Mouse (Mus musculus): ENCODE measurements around the gene Sufu.
A peak's percentile ranks its signal among the peaks of the same experiment; 100 is the strongest.

The Sufu gene

GRCm38 (mm10) chr19:46517529-46518351 lies 121.0 kb downstream of the Sufu start:
- DNase-seq = peak; percentile 64

- peak; percentile 87 for DNase-seq
Observed at GRCm38 (mm10) chr19:46518352-46518787, 121.7 kb downstream of the Sufu start.

- DNase-seq = no peak
Observed at GRCm38 (mm10) chr19:46518828-46519621, 122.3 kb downstream of the Sufu start.

GRCm38 (mm10) chr19:46521698-46522097 lies 125.0 kb downstream of the Sufu start:
- no peak for DNase-seq

- DNase-seq = peak; percentile 64
Observed at GRCm38 (mm10) chr19:46522433-46523044, 125.8 kb downstream of the Sufu start.

GRCm38 (mm10) chr19:46523131-46523479 lies 126.4 kb downstream of the Sufu start:
- DNase-seq = no peak

GRCm38 (mm10) chr19:46523480-46524151 lies 126.9 kb downstream of the Sufu start:
- DNase-seq = peak; percentile 86

GRCm38 (mm10) chr19:46524152-46524544 lies 127.5 kb downstream of the Sufu start:
- DNase-seq = no peak

GRCm38 (mm10) chr19:46524601-46525321 lies 128.1 kb downstream of the Sufu start:
- peak; percentile 92 for DNase-seq

- peak; percentile 36 for DNase-seq
Observed at GRCm38 (mm10) chr19:46525691-46526631, 129.3 kb downstream of the Sufu start.

GRCm38 (mm10) chr19:46527632-46528528 lies 131.2 kb downstream of the Sufu start:
- no peak for DNase-seq

- DNase-seq = peak; percentile 89
Observed at GRCm38 (mm10) chr19:46528529-46529213, 132.0 kb downstream of the Sufu start.

- DNase-seq = peak; percentile 22
Observed at GRCm38 (mm10) chr19:46529601-46530448, 133.1 kb downstream of the Sufu start.

GRCm38 (mm10) chr19:46530449-46530990 lies 133.8 kb downstream of the Sufu start:
- peak; percentile 39 for DNase-seq

GRCm38 (mm10) chr19:46531071-46532030 lies 134.7 kb downstream of the Sufu start:
- peak; percentile 54 for DNase-seq

GRCm38 (mm10) chr19:46532031-46532688 lies 135.5 kb downstream of the Sufu start:
- DNase-seq = peak; percentile 64
